Mouse (Mus musculus): ENCODE measurements around the gene Atp8b2. TPM values are rescaled to one million over a fixed set of nuclear protein-coding genes. Genes with fewer than 3 reads are reported as not detected.

Gene Atp8b2
- polyA plus RNA-seq, 1 experiment from 2014 or later: 12.3 TPM

DNA sequence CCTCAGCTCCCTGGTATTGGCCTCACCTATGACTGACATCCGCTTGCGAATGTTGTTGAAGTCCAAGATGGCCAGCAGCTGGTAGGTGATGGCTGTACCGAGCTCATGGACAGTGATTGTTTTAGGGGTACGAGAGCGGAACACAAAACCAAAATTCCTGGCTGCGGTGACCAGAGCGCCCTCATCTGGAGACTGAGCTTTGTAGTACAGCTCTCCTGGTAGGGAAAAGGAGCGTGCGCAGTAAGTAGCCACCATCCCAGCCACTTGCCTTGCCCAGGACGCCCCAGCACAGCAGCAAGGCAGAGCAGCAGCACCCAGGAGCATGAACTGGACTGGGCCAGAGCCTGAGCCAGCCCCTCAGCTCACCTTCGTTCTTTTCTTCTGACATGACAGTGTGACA, 15.3 kb downstream of the Atp8b2 start:
- Histone ChIP-seq H3K27me3 (ENCODE audit: control insufficient read depth, insufficient read depth, low read length) (no peaks in the 10 kb centered on the region), H3K9me3 (replicated peaks; ENCODE audit: control insufficient read depth, low read length) (no peaks in the 10 kb centered on the region), H3K4me3 (replicated peaks; ENCODE audit: low read length) (no peak overlapping the region), H3K4me2 (ENCODE audit: low read depth, low read length) (no peak overlapping the region), H3K36me3 (ENCODE audit: control insufficient read depth, insufficient read depth, low read length) (peaks cover 31% of the 10 kb centered on the region), H3K4me1 (ENCODE audit: control insufficient read depth, insufficient read depth, low read length) (no peaks in the 10 kb centered on the region), H3K9ac (ENCODE audit: low read length) (no peak overlapping the region), H3K27ac (ENCODE audit: low read length) (no peak overlapping the region)
- WGBS: 90% methylated on average over 11 of the region's 11 CpGs
- ATAC-seq (ENCODE audit: insufficient read depth, low FRiP score): no peak

DNA sequence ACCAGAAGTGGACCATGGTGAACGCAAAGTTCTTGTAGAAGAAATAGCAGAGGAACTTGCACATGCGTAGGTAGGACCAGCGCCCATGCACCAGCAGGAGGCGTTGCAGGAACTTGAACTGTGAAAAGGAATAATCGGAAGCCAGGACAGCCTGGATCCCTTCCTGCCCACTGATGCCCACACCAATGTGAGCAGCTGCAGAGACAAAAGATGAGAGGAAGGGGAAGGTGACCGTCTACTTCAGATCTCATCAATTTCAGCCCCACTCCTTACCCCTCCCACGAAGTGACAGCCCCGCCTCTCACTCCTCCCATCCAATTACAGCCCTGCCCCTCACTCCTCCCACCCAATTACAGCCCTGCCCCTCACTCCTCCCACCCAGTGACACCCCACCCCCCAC, 18.3 kb downstream of the Atp8b2 start:
- Histone ChIP-seq H3K27me3 (ENCODE audit: control insufficient read depth, insufficient read depth, low read length) (no peaks in the 10 kb centered on the region), H3K9ac (ENCODE audit: low read length) (no peak overlapping the region), H3K9me3 (replicated peaks; ENCODE audit: control insufficient read depth, low read length) (no peaks in the 10 kb centered on the region), H3K4me1 (ENCODE audit: control insufficient read depth, insufficient read depth, low read length) (no peaks in the 10 kb centered on the region), H3K4me2 (ENCODE audit: low read depth, low read length) (no peak overlapping the region), H3K4me3 (replicated peaks; ENCODE audit: low read length) (no peak overlapping the region), H3K36me3 (ENCODE audit: control insufficient read depth, insufficient read depth, low read length) (peaks cover 33% of the 10 kb centered on the region), H3K27ac (ENCODE audit: low read length) (no peak overlapping the region)
- no peak for ATAC-seq (ENCODE audit: insufficient read depth, low FRiP score)
- WGBS: 79% methylated on average over 8 of the region's 8 CpGs

DNA sequence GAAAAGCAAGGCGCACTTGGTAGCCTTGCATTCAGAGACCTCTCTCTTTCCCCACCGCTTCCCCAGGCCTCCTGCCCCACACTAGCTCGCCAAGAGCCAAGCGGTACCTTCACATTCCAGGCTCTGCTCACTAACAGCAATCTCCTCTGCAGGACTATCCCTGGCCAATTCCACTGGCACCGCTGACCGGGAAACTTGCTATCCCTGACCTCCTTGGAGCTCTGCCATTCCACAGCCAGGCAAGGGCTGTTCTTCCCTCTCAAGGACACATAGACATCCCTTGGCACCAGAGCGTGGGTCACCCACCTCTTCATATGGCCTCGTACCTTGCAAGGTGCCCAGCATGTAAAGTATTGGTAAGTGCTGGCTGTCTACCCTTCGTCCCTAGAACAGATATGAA, 20.4 kb downstream of the Atp8b2 start:
- Histone ChIP-seq H3K4me3 (replicated peaks; ENCODE audit: low read length) (no peak overlapping the region), H3K36me3 (ENCODE audit: control insufficient read depth, insufficient read depth, low read length) (peaks cover 21% of the 10 kb centered on the region), H3K27me3 (ENCODE audit: control insufficient read depth, insufficient read depth, low read length) (no peaks in the 10 kb centered on the region), H3K27ac (ENCODE audit: low read length) (no peak overlapping the region), H3K9me3 (replicated peaks; ENCODE audit: control insufficient read depth, low read length) (no peaks in the 10 kb centered on the region), H3K9ac (ENCODE audit: low read length) (no peak overlapping the region), H3K4me1 (ENCODE audit: control insufficient read depth, insufficient read depth, low read length) (no peaks in the 10 kb centered on the region), H3K4me2 (ENCODE audit: low read depth, low read length) (no peak overlapping the region)
- no peak for ATAC-seq (ENCODE audit: insufficient read depth, low FRiP score)
- 88% methylated on average over 9 of the region's 9 CpGs for WGBS

DNA sequence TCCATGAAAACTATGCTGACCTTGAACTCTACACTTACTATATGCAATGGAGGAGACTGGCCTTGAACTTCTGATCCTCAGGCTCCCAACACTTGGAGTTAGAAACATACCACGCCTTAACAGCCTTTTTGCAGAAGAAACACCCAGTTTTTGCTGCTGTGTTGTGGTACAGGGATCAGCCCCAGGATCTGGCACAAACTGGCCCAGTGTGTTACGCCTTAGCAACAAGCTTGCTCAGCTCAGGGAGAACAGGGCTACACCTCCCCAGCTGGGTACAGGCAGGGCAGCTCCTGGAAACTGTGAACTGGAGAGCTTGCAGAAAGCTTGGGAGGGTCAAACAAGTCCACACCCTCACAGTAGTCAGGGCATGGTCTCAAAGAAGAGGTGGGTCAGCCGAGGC, 26.8 kb downstream of the Atp8b2 start:
- H3K9ac ChIP-seq (ENCODE audit: low read length): no peak overlapping the region
- no peak overlapping the region for H3K4me2 ChIP-seq (ENCODE audit: low read depth, low read length)
- no peaks in the 10 kb centered on the region for H3K27me3 ChIP-seq (ENCODE audit: control insufficient read depth, insufficient read depth, low read length)
- ATAC-seq (ENCODE audit: insufficient read depth, low FRiP score): no peak
- H3K4me3 ChIP-seq (replicated peaks; ENCODE audit: low read length): no peak overlapping the region
- no peak overlapping the region for H3K27ac ChIP-seq (ENCODE audit: low read length)
- 0 out of 2 replicates have a peak, but pooled peaks cover 4% of the 10 kb centered on the region for H3K36me3 ChIP-seq (ENCODE audit: control insufficient read depth, insufficient read depth, low read length)
- 87% methylated on average over 3 of the region's 3 CpGs for WGBS
- 0 out of 2 replicates have a peak, but pooled peaks cover 6% of the 10 kb centered on the region for H3K9me3 ChIP-seq (replicated peaks; ENCODE audit: control insufficient read depth, low read length)
- no peaks in the 10 kb centered on the region for H3K4me1 ChIP-seq (ENCODE audit: control insufficient read depth, insufficient read depth, low read length)

DNA sequence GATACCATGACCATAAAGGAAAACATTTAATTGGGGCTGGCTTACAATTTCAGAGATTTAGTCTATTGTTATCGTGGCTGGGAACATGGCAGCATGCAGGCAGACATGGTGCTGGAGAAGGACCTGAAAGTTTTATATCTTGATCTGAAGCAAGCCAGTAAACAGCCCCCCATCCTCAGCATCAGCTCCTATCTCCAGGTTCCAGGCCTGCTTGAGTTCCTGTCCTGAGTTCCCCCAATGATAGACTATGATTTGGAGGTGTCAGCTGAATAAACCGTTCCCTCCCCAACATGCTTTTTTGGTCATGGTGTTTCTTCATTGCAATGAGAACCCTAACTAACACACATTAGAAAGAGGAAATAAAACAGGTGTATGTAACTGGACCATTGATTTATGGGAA, 30.4 kb downstream of the Atp8b2 start:
- Histone ChIP-seq H3K4me1 (ENCODE audit: control insufficient read depth, insufficient read depth, low read length) (no peaks in the 10 kb centered on the region), H3K36me3 (ENCODE audit: control insufficient read depth, insufficient read depth, low read length) (no peaks in the 10 kb centered on the region), H3K9me3 (replicated peaks; ENCODE audit: control insufficient read depth, low read length) (0 out of 2 replicates have a peak, but pooled peaks cover 6% of the 10 kb centered on the region), H3K4me3 (replicated peaks; ENCODE audit: low read length) (no peak overlapping the region), H3K27me3 (ENCODE audit: control insufficient read depth, insufficient read depth, low read length) (no peaks in the 10 kb centered on the region), H3K9ac (ENCODE audit: low read length) (no peak overlapping the region), H3K4me2 (ENCODE audit: low read depth, low read length) (no peak overlapping the region), H3K27ac (ENCODE audit: low read length) (no peak overlapping the region)
- ATAC-seq (ENCODE audit: insufficient read depth, low FRiP score): no peak
- WGBS: 95% methylated on average over 2 of the region's 2 CpGs

DNA sequence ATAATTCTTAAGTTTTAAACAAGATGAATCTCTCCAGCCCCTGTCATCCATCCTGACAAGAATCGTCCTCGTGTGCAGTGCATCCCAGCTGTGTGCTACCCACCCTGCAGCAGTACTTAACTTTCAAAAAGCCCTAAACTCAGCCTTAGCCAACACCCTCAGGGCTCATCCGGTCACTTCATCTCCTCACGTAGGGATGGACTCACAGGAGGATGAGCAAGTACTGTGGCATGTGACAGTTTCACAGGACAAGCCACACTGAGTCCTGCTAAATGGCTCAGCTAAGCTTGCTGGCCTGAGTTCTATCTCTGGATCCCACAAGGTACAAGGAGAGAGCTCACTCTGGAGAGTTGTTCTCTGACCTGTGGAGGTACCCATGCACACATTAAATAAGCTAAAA, 34.4 kb downstream of the Atp8b2 start:
- no peak for ATAC-seq (ENCODE audit: insufficient read depth, low FRiP score)
- Histone ChIP-seq H3K36me3 (ENCODE audit: control insufficient read depth, insufficient read depth, low read length) (no peaks in the 10 kb centered on the region), H3K9me3 (replicated peaks; ENCODE audit: control insufficient read depth, low read length) (0 out of 2 replicates have a peak, but pooled peaks cover 6% of the 10 kb centered on the region), H3K4me3 (replicated peaks; ENCODE audit: low read length) (no peak overlapping the region), H3K4me1 (ENCODE audit: control insufficient read depth, insufficient read depth, low read length) (no peaks in the 10 kb centered on the region), H3K27ac (ENCODE audit: low read length) (no peak overlapping the region), H3K27me3 (ENCODE audit: control insufficient read depth, insufficient read depth, low read length) (no peaks in the 10 kb centered on the region), H3K4me2 (ENCODE audit: low read depth, low read length) (no peak overlapping the region), H3K9ac (ENCODE audit: low read length) (no peak overlapping the region)
- WGBS: 51% methylated on average over 4 of the region's 4 CpGs

DNA sequence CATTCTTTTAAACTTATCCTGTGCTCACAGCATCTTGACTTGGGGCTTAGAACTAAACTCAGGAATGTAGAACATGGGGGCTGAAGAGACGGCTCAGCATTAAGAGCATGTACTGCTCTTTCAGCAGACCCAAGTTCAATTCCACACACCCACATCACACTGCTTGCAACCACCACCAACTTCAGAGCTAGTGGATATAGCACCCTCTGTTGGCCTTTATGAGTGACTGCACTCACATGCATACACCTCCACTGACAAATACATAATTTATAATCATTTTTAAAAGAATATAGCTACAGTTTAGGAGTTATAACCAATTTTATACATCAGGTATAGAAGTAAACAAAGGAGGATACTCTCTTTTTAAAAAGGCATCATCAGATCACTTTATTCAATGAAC, 36.9 kb downstream of the Atp8b2 start:
- no peak overlapping the region for H3K4me2 ChIP-seq (ENCODE audit: low read depth, low read length)
- no peak for ATAC-seq (ENCODE audit: insufficient read depth, low FRiP score)
- WGBS: 94% methylated on average over 1 of the region's 1 CpGs
- no peak overlapping the region for H3K27ac ChIP-seq (ENCODE audit: low read length)
- H3K27me3 ChIP-seq (ENCODE audit: control insufficient read depth, insufficient read depth, low read length): no peaks in the 10 kb centered on the region
- H3K4me3 ChIP-seq (replicated peaks; ENCODE audit: low read length): no peak overlapping the region
- H3K4me1 ChIP-seq (ENCODE audit: control insufficient read depth, insufficient read depth, low read length): no peaks in the 10 kb centered on the region
- no peak overlapping the region for H3K9ac ChIP-seq (ENCODE audit: low read length)
- no peaks in the 10 kb centered on the region for H3K9me3 ChIP-seq (replicated peaks; ENCODE audit: control insufficient read depth, low read length)
- H3K36me3 ChIP-seq (ENCODE audit: control insufficient read depth, insufficient read depth, low read length): no peaks in the 10 kb centered on the region

DNA sequence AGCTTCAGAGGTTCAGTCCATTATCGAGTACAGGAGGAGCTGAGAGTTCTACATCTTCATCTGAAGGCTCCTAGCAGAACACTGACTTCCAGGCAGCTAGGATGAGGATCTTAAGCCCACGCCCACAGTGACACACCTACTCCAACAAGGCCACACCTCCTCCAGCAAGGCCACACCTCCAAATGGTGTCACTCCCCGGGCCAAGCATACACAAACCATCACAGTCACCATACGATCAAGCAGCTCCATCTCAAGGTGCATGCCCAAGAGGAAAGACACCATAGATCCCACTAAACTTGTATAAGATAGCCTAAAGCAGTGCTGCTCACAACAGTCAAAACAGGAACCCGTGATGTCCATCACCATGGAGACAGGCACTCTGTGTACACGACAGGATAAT, 42.6 kb downstream of the Atp8b2 start:
- H3K4me2 ChIP-seq (ENCODE audit: low read depth, low read length): no peak overlapping the region
- H3K27me3 ChIP-seq (ENCODE audit: control insufficient read depth, insufficient read depth, low read length): no peaks in the 10 kb centered on the region
- ATAC-seq (ENCODE audit: insufficient read depth, low FRiP score): no peak
- no peaks in the 10 kb centered on the region for H3K9me3 ChIP-seq (replicated peaks; ENCODE audit: control insufficient read depth, low read length)
- no peaks in the 10 kb centered on the region for H3K4me1 ChIP-seq (ENCODE audit: control insufficient read depth, insufficient read depth, low read length)
- no peak overlapping the region for H3K4me3 ChIP-seq (replicated peaks; ENCODE audit: low read length)
- no peak overlapping the region for H3K27ac ChIP-seq (ENCODE audit: low read length)
- 62% methylated on average over 6 of the region's 6 CpGs for WGBS
- H3K9ac ChIP-seq (ENCODE audit: low read length): no peak overlapping the region
- H3K36me3 ChIP-seq (ENCODE audit: control insufficient read depth, insufficient read depth, low read length): no peaks in the 10 kb centered on the region

DNA sequence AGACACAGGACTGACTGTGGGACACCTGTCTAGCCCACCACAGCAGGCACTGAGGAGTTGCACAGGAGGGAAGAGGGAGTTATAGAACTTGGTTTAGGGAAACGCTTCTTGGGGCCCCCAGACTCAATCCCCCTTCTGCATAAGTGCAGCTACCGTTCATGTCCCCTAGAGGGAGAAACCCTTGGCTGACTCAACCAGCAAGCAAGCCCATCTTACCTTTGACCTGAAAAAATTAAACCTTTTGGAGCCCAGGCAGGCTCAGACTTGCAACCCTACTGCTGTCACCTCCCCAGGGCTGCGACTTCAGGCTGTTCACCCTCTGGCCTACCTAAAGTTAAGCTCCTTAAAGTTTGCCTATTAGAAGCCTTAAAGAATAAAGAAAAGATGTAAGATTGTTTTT, 45.9 kb downstream of the Atp8b2 start:
- peaks cover 6% of the 10 kb centered on the region for H3K27me3 ChIP-seq (ENCODE audit: control insufficient read depth, insufficient read depth, low read length)
- WGBS: 52% methylated on average over 3 of the region's 3 CpGs
- H3K4me3 ChIP-seq (replicated peaks; ENCODE audit: low read length): no peak overlapping the region
- no peak overlapping the region for H3K27ac ChIP-seq (ENCODE audit: low read length)
- H3K4me2 ChIP-seq (ENCODE audit: low read depth, low read length): no peak overlapping the region
- ATAC-seq (ENCODE audit: insufficient read depth, low FRiP score): no peak
- H3K9me3 ChIP-seq (replicated peaks; ENCODE audit: control insufficient read depth, low read length): no peaks in the 10 kb centered on the region
- H3K36me3 ChIP-seq (ENCODE audit: control insufficient read depth, insufficient read depth, low read length): no peaks in the 10 kb centered on the region
- no peak overlapping the region for H3K9ac ChIP-seq (ENCODE audit: low read length)
- H3K4me1 ChIP-seq (ENCODE audit: control insufficient read depth, insufficient read depth, low read length): peaks cover 11% of the 10 kb centered on the region

DNA sequence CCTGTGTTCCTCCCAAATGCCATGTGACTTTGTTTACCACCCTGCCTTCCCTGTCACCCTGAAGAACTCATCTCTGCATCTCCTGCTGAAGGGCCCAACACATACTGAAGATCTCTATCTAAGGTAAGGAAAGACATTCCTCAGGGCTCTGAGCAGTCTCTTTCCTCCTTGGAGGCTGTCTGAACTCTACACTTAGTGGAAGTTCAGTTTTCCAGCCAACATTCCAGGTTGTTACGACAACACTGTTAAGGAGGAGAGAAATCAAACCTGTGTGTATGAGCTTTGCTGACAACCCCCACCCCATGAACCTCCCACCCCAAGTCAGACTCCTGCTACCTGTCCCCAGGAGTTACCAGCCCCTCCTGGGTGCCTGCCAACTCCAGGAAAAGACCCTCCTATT, 46.7 kb downstream of the Atp8b2 start:
- WGBS: 48% methylated on average over 1 of the region's 1 CpGs
- no peak overlapping the region for H3K4me3 ChIP-seq (replicated peaks; ENCODE audit: low read length)
- no peaks in the 10 kb centered on the region for H3K9me3 ChIP-seq (replicated peaks; ENCODE audit: control insufficient read depth, low read length)

More for the DNA sequence above, 46.7 kb downstream of the Atp8b2 start:
- no peak for ATAC-seq (ENCODE audit: insufficient read depth, low FRiP score)
- Histone ChIP-seq H3K4me1 (ENCODE audit: control insufficient read depth, insufficient read depth, low read length) (peaks cover 11% of the 10 kb centered on the region), H3K27ac (ENCODE audit: low read length) (no peak overlapping the region), H3K9ac (ENCODE audit: low read length) (no peak overlapping the region), H3K27me3 (ENCODE audit: control insufficient read depth, insufficient read depth, low read length) (peaks cover 6% of the 10 kb centered on the region), H3K36me3 (ENCODE audit: control insufficient read depth, insufficient read depth, low read length) (no peaks in the 10 kb centered on the region), H3K4me2 (ENCODE audit: low read depth, low read length) (no peak overlapping the region)
